Mouse (Mus musculus) brain, embryonic 14.5 days (tissue): ENCODE data around the gene Pde10a. TPM values are rescaled to one million over a fixed set of nuclear protein-coding genes. Genes with fewer than 3 reads are reported as not detected.

Experiments used
- DNase-seq: peaks from one replicate; pipeline ENCODE4 v3.0.0-alpha.2; 2011; ENCODE audit warnings: low read depth
- CTCF ChIP-seq: fragments of 200-500 bp; IDR thresholded peaks from 2 replicates; pipeline ENCODE4 v1.5.1; 2012; ENCODE audit warnings: inconsistent platforms, mild to moderate bottlenecking, moderate library complexity, borderline replicate concordance; ENCODE audit not compliant: insufficient read depth, insufficient read length; ENCODE audit errors: extremely low read depth
- POLR2A ChIP-seq: fragments of 200-500 bp; IDR thresholded peaks from 2 replicates; pipeline ENCODE4 v1.6.1; 2012; ENCODE audit warnings: mild to moderate bottlenecking, inconsistent platforms, borderline replicate concordance; ENCODE audit not compliant: poor library complexity, insufficient read depth, insufficient read length, severe bottlenecking; ENCODE audit errors: extremely low read depth
- polyA plus RNA-seq: library from polyadenylated mRNA; depleted of rRNA; stranded (reverse); fragments of >200 nt; gene quantifications from 2 replicates; pipeline ENCODE4 v1.2.3, GENCODE M21; 2012

Pde10a gene
- polyA plus RNA-seq, 1 experiment, result 33.0 TPM

- TF ChIP-seq CTCF, result no peak
- TF ChIP-seq POLR2A, result no peak
- DNase-seq, result no peak
Measured at GRCm38 (mm10) chr17:8831001-8831400, 305.8 kb downstream of the Pde10a start.

GRCm38 (mm10) chr17:8836292-8836691 is 311.1 kb downstream of the Pde10a start:
- TF ChIP-seq CTCF, result no peak
- TF ChIP-seq POLR2A, result no peak
- DNase-seq, result no peak

- DNase-seq, result no peak
- TF ChIP-seq POLR2A, result no peak
Measured at GRCm38 (mm10) chr17:8838252-8838651, 313.1 kb downstream of the Pde10a start.

GRCm38 (mm10) chr17:8839237-8840011 is 314.3 kb downstream of the Pde10a start:
- DNase-seq, result peak; percentile 18
- TF ChIP-seq POLR2A, result no peak
- no peak for TF ChIP-seq CTCF

GRCm38 (mm10) chr17:8841094-8841493 is 315.9 kb downstream of the Pde10a start:
- DNase-seq, result peak; percentile 60
- TF ChIP-seq POLR2A, result no peak
- no peak for TF ChIP-seq CTCF

- no peak for TF ChIP-seq POLR2A
- TF ChIP-seq CTCF, result no peak
- DNase-seq, result peak; percentile 27
Measured at GRCm38 (mm10) chr17:8841897-8842540, 316.8 kb downstream of the Pde10a start.

- no peak for TF ChIP-seq POLR2A
- TF ChIP-seq CTCF, result no peak
- peak; percentile 52 for DNase-seq
Measured at GRCm38 (mm10) chr17:8842662-8843061, 317.5 kb downstream of the Pde10a start.

- no peak for DNase-seq
- TF ChIP-seq CTCF (no peak), POLR2A (no peak)
Measured at GRCm38 (mm10) chr17:8843941-8844340, 318.8 kb downstream of the Pde10a start.

GRCm38 (mm10) chr17:8846506-8846905 is 321.3 kb downstream of the Pde10a start:
- no peak for DNase-seq
- no peak for TF ChIP-seq POLR2A
- no peak for TF ChIP-seq CTCF

GRCm38 (mm10) chr17:8847558-8847957 is 322.4 kb downstream of the Pde10a start:
- peak; percentile 75 for DNase-seq
- no peak for TF ChIP-seq POLR2A
- TF ChIP-seq CTCF, result no peak

GRCm38 (mm10) chr17:8851846-8852245 is 326.7 kb downstream of the Pde10a start:
- TF ChIP-seq POLR2A, result no peak
- TF ChIP-seq CTCF, result no peak
- DNase-seq, result no peak

- DNase-seq, result peak; percentile 64
- TF ChIP-seq CTCF (no peak), POLR2A (no peak)
Measured at GRCm38 (mm10) chr17:8856430-8857371, 331.5 kb downstream of the Pde10a start.
